Mouse (Mus musculus) heart, adult 2 months (tissue): ENCODE results near the gene Tsr3. TPM values are rescaled to one million over a fixed set of nuclear protein-coding genes. Genes with fewer than 3 reads are reported as not detected.

ENCODE experiments used
- DNase-seq, 2 experiments: peaks; one replicate each; pipeline ENCODE4 v3.0.0; 2021
- H3K27ac ChIP-seq: fragments of 200-600 bp; 2 replicates; pipeline ENCODE4 v1.8.1; 2022
- H3K27me3 ChIP-seq: fragments of 200-500 bp; 2 replicates; pipeline ENCODE4 v1.6.1; 2012; ENCODE audit warnings: mild to moderate bottlenecking, low read length, inconsistent platforms, mixed read lengths; ENCODE audit not compliant: control insufficient read depth, insufficient read depth
- H3K36me3 ChIP-seq: fragments of 200-500 bp; 2 replicates; pipeline ENCODE4 v1.6.1; 2012; ENCODE audit warnings: low read length, inconsistent platforms; ENCODE audit not compliant: control insufficient read depth, insufficient read depth
- H3K4me1 ChIP-seq: fragments of 200-500 bp; 2 replicates; pipeline ENCODE4 v1.6.1; 2011; ENCODE audit warnings: low read length; ENCODE audit not compliant: control insufficient read depth, insufficient read depth
- H3K4me3 ChIP-seq: fragments of 200-600 bp; 2 replicates; pipeline ENCODE4 v1.8.1; 2022
- H3K79me2 ChIP-seq: fragments of 200-500 bp; replicated peaks from 2 replicates; pipeline ENCODE4 v1.6.1; 2012; ENCODE audit warnings: mild to moderate bottlenecking, inconsistent platforms, low read length, moderate library complexity, mixed read lengths; ENCODE audit not compliant: control insufficient read depth, insufficient read depth
- H3K9ac ChIP-seq: fragments of 200-500 bp; 2 replicates; pipeline ENCODE4 v1.6.1; 2012; ENCODE audit warnings: low read depth, mild to moderate bottlenecking, control low read depth, inconsistent platforms, low read length, mixed read lengths
- CTCF ChIP-seq: fragments of 200-600 bp; IDR thresholded peaks from 2 replicates; pipeline ENCODE4 v1.8.1; 2022; ENCODE audit warnings: antibody characterized with exemption, mild to moderate bottlenecking, moderate library complexity
- EP300 ChIP-seq: fragments of 200-500 bp; IDR thresholded peaks from 2 replicates; pipeline ENCODE4 v1.6.1; 2011; ENCODE audit warnings: low read depth, low read length, control low read depth; ENCODE audit not compliant: insufficient read depth
- POLR2A ChIP-seq: fragments of 200-500 bp; IDR thresholded peaks from 2 replicates; pipeline ENCODE4 v1.6.1; 2011; ENCODE audit warnings: mild to moderate bottlenecking, low read depth, low read length, control low read depth; ENCODE audit not compliant: insufficient read depth
- WGBS: fragments of 180-500 bp; shearing (Covaris S2); methylation state at CpG from one replicate; pipeline ENCODE4 v1.1.7; 2018; 5-methylcytosine and 5-hydroxymethylcytosine counted together
- intact Hi-C: fragments of 180-260 bp; cut with DNase I; formaldehyde crosslinking; loops from one replicate; pipeline ENCODE4 v1.15.1; 2025
- polyA plus RNA-seq: library from polyadenylated mRNA; depleted of rRNA; stranded (reverse); fragments of >200 nt; gene quantifications from 2 replicates; pipeline ENCODE4 v1.2.3, GENCODE M21; 2012
- total RNA-seq, 2 experiments: library from RNA; stranded (reverse); gene quantifications; 2 replicates each; pipeline ENCODE4 v1.2.3; 2021

The Tsr3 gene
- total and polyA plus RNA-seq, 3 experiments = 6.9 to 8.2 (median 7.1) TPM

DNA sequence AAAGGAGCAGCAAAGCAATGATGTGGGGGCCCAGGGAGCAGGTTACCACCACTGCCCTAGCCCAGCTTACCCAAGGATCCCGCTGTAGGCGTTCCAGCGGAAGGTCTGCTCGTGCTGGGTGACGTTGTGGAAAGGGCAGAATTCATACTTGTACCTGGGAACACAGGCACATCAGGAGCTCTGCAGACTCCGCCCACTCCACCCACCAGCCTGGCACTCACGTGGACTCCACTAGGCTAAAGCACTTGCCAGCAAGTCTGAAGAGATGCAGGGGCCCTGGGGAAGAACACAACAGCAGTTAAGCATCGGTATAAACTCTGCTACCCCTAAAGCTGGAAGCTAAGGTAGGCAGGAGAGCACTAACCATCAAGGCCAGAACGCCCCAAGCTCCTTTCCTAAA is 4.3 kb upstream of the Tsr3 start:
- WGBS = 87% methylated on average over 9 of the region's 9 CpGs

DNA sequence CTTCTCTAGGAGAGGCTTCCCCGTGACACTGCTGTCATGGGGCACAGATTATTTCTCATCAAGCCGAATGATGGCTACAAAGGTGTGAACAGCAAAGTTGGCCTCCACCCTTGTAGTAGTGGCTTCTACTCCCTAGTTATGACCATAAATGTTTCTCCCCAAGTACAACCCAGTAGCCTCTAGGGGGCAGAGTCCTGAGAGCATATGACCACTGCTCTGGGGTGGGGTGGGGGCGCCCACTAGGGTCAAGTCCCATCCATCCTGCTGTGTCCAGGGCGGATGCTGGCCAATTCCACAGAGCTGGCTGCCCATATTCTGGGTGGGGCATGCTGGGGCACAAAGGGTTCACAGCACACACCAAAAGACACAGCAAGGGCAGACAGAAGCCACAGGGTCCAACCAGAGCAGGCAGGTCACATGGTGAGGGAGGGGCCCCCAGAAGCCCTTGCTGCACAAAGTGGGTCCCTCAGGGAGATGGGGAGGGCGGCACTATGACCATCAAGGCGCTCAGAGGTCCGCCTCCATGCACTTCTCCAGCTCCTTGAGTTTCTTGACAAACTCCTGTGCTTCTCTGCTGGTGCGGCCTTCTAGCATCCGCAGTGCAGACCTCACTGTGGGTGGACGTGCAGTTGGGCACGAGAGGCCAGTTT is 3.3 kb downstream of the Tsr3 start:
- no peak for DNase-seq
- TF ChIP-seq CTCF = no peak
- TF ChIP-seq EP300 = no peak
- no peak for TF ChIP-seq POLR2A
- Histone ChIP-seq H3K4me1 (peaks cover 5% of the 10 kb centered on the region; the same call in 1 of the 2 replicates), H3K79me2 (no peaks in the 10 kb centered on the region), H3K9ac (no peak overlapping the region), H3K27me3 (no peaks in the 10 kb centered on the region), H3K36me3 (no peaks in the 10 kb centered on the region), H3K4me3 (no peak overlapping the region), H3K27ac (no peak overlapping the region)
- 87% methylated on average over 11 of the region's 11 CpGs for WGBS
- intact Hi-C loops = loop anchor here (5.0 kb wide), 1 partner anchor 56 kb away; the partner anchor contains the start of gene Unkl

More for the DNA sequence above, 4.3 kb upstream of the Tsr3 start:
- H3K27ac ChIP-seq = no peak overlapping the region
- no peak overlapping the region for H3K9ac ChIP-seq
- H3K79me2 ChIP-seq = no peaks in the 10 kb centered on the region
- intact Hi-C loops = no loop called here
- TF ChIP-seq POLR2A (no peak), CTCF (no peak), EP300 (no peak)
- no peaks in the 10 kb centered on the region for H3K27me3 ChIP-seq
- H3K4me1 ChIP-seq = peaks cover 2% of the 10 kb centered on the region; the same call in 1 of the 2 replicates
- no peaks in the 10 kb centered on the region for H3K36me3 ChIP-seq
- DNase-seq = no peak
- no peak overlapping the region for H3K4me3 ChIP-seq

DNA sequence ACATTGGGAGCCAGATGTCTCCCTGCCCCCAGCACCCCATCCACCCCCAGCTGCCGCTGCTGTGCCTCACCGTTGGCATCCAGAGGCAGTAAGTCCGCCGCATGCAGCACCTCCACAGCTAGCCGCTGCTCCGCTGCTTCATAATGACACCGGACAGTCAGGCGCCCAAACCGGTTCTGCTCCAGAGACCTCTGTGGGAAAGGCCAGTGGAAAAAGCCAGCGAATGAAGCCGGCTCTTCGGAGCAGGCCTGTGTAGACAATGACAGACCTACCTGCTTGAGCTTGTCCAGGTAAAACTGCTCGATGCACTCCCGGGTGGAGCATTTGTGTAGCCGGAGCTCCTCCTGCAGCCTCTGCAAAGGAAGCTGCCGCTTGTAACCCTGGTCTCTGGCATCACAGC is 4.3 kb downstream of the Tsr3 start:
- H3K4me1 ChIP-seq = peaks cover 5% of the 10 kb centered on the region; the same call in 1 of the 2 replicates
- no peak for TF ChIP-seq EP300
- TF ChIP-seq CTCF = no peak
- no peak overlapping the region for H3K9ac ChIP-seq
- H3K27ac ChIP-seq = no peak overlapping the region
- no peaks in the 10 kb centered on the region for H3K36me3 ChIP-seq
- WGBS = 86% methylated on average over 16 of the region's 16 CpGs
- no peak overlapping the region for H3K4me3 ChIP-seq
- intact Hi-C loops = loop anchor here (5.0 kb wide), 1 partner anchor 57 kb away; the partner anchor contains the start of gene Unkl
- H3K79me2 ChIP-seq = no peaks in the 10 kb centered on the region
- DNase-seq = no peak
- no peaks in the 10 kb centered on the region for H3K27me3 ChIP-seq

DNA sequence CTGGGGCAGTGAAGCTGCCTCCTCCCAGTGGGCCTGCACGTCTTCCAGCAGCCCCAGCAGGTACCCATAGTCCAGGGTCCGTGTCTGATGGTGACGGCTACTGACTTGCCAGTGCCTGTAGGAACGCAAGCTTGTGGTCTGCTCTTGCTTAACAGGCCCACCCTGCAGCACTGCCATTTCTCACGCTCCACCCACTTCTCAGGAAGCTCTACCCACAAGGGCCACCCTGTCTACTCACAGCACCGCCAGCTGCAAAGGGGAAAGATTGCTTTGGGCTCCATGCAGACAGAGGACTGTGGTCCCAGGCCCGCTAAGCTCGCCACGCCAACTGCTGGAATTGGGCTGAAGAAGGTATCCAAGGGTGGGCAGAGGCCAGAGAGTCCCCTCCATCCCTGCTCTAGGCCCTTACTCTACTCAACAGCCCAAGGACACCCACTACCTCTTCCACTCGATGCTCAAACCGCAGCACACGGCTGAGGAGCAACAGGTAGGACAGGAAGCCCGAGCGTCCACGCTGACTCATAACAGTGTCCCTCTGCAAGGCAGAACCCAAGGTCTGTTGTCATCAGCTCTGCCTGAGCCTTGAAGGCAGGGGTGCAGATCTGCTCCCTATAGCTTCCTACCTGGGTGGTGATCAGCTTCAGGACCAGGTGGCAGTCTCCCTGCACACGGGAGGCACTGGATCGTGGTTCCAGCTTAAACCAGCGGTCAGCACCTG is 8.2 kb downstream of the Tsr3 start:
- WGBS = 71% methylated on average over 18 of the region's 18 CpGs
- no peaks in the 10 kb centered on the region for H3K4me1 ChIP-seq
- no peaks in the 10 kb centered on the region for H3K79me2 ChIP-seq
- no peak overlapping the region for H3K9ac ChIP-seq
- TF ChIP-seq CTCF (no peak), EP300 (no peak), POLR2A (no peak)
- H3K27ac ChIP-seq = no peak overlapping the region
- H3K27me3 ChIP-seq = no peaks in the 10 kb centered on the region
- H3K36me3 ChIP-seq = no peaks in the 10 kb centered on the region
- DNase-seq = no peak
- intact Hi-C loops = no loop called here
- H3K4me3 ChIP-seq = no peak overlapping the region

DNA sequence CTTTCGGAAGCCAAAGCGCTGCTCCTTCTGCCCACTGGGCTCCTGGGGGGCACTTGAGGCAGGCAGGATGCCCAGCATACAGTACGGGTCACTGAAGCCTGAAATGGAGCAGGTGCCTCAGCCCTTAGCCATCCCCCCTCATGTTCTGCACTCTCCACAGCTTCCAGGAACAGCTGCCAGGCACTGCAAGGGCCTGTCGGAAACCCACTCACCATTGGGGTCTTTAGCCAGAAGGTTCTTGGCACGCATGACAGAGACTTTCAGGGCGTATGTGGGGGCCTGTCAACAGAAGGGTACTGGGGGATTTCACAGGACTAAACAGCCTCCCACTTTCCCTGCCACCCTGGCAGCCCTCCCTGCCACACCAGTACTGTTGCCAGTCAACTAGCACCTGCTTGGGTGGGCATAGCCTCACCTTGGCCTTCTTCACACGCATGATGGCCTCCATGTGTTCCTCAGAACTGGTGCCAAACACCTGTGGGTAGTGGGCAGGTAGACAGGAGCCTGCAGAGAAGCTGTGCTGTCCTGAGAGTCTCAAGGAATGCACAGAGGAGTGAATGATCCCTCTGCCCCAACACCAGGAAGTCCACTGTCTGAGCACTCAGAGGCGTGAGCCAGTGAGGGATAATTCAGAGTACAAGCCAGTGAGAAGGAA is 10.3 kb downstream of the Tsr3 start:
- H3K4me3 ChIP-seq = no peak overlapping the region
- 71% methylated on average over 8 of the region's 8 CpGs for WGBS
- TF ChIP-seq EP300 = no peak
- H3K4me1 ChIP-seq = no peaks in the 10 kb centered on the region
- H3K36me3 ChIP-seq = no peaks in the 10 kb centered on the region
- H3K79me2 ChIP-seq = no peaks in the 10 kb centered on the region
- H3K27ac ChIP-seq = no peak overlapping the region
- peaks cover 3% of the 10 kb centered on the region; the same call in 1 of the 2 replicates for H3K27me3 ChIP-seq
- H3K9ac ChIP-seq = no peak overlapping the region
- intact Hi-C loops = no loop called here
- no peak for DNase-seq

DNA sequence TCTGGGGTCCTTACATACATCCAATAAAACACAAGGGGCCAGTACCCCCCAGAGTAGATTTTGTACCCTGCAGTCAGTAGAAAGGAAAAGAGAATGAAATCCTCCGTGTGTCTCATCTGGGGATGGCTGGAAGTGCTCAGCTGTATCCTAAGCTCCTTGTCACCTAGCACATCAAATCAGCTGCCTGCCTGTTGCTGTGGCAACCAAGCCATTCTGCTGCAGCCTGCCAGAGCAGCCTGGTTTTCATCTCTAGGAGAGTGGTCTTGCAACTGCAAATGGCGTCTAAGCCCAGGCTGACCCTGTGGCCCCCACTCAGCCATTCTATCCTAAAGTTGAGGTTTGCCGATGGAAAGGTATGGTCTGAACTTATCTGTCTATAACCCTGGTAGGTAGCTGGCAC is 12.7 kb downstream of the Tsr3 start:
- no peaks in the 10 kb centered on the region for H3K36me3 ChIP-seq
- no peak for DNase-seq
- TF ChIP-seq POLR2A (no peak), EP300 (no peak), CTCF (no peak)
- intact Hi-C loops = no loop called here
- H3K27me3 ChIP-seq = peaks cover 7% of the 10 kb centered on the region; the same call in 1 of the 2 replicates
- H3K9ac ChIP-seq = no peak overlapping the region
- no peaks in the 10 kb centered on the region for H3K79me2 ChIP-seq
- H3K27ac ChIP-seq = no peak overlapping the region
- WGBS = 42% methylated on average over 3 of the region's 3 CpGs
- no peak overlapping the region for H3K4me3 ChIP-seq
- H3K4me1 ChIP-seq = no peaks in the 10 kb centered on the region
